Mouse (Mus musculus) MEL (cell line): Measurements from ENCODE around the gene Sertad1. TPM values are rescaled to one million over a fixed set of nuclear protein-coding genes. Genes with fewer than 3 reads are reported as not detected.

Source experiments
- DNase-seq: peaks from one replicate; pipeline ENCODE4 v3.0.0; 2011; ENCODE audit warnings: low read depth, low spot score
- H3K27ac ChIP-seq: 2 replicates; pipeline ENCODE4 v1.5.1; 2012; ENCODE audit warnings: low read depth, mild to moderate bottlenecking, control low read depth, low read length, moderate library complexity; ENCODE audit not compliant: control insufficient read depth
- H3K27me3 ChIP-seq, 2 experiments: fragments of 150-350 bp in 1 of 2; sonication (generic) in 1 of 2; 2 replicates each; pipeline ENCODE4 v1.6.1; 2012; ENCODE audit warnings: low read length in 2 of 2, mild to moderate bottlenecking in 2 of 2, improper control_type of control experiment in 1 of 2, moderate library complexity in 1 of 2; ENCODE audit not compliant: insufficient read depth in 2 of 2, control insufficient read depth in 1 of 2
- H3K36me3 ChIP-seq, 2 experiments: 2 replicates each; pipeline ENCODE4 v1.6.1; 2012 to 2014; ENCODE audit warnings: low read length in 2 of 2, improper control_type of control experiment in 1 of 2, inconsistent platforms in 1 of 2, mild to moderate bottlenecking in 1 of 2; ENCODE audit not compliant: insufficient read depth in 2 of 2, control insufficient read depth in 1 of 2
- H3K4me1 ChIP-seq, 2 experiments: fragments of 150-350 bp in 1 of 2; sonication (generic) in 1 of 2; 2 replicates each; pipeline ENCODE4 v1.6.1; 2012; ENCODE audit warnings: low read length in 2 of 2, improper control_type of control experiment in 1 of 2, mild to moderate bottlenecking in 1 of 2; ENCODE audit not compliant: insufficient read depth in 2 of 2, control insufficient read depth in 1 of 2
- H3K4me3 ChIP-seq, 2 experiments: fragments of 150-350 bp in 1 of 2; sonication (generic) in 1 of 2; 2 replicates each; pipeline ENCODE4 v1.5.1; 2012; ENCODE audit warnings: low read depth in 2 of 2, low read length in 2 of 2, mild to moderate bottlenecking in 2 of 2, moderate library complexity in 2 of 2, control low read depth in 1 of 2, improper control_type of control experiment in 1 of 2; ENCODE audit not compliant: control insufficient read depth in 1 of 2, insufficient read depth in 1 of 2
- H3K79me2 ChIP-seq: 2 replicates; pipeline ENCODE4 v1.6.1; 2012; ENCODE audit warnings: mild to moderate bottlenecking, low read length, moderate library complexity; ENCODE audit not compliant: control insufficient read depth, poor library complexity, insufficient read depth
- H3K9ac ChIP-seq: 2 replicates; pipeline ENCODE4 v1.6.1; 2012; ENCODE audit warnings: low read depth, mild to moderate bottlenecking, control low read depth, low read length, moderate library complexity; ENCODE audit not compliant: control insufficient read depth, poor library complexity, severe bottlenecking
- H3K9me3 ChIP-seq: fragments of 150-350 bp; sonication (generic); replicated peaks from 2 replicates; pipeline ENCODE4 v1.6.1; 2012; ENCODE audit warnings: mild to moderate bottlenecking, low read length, improper control_type of control experiment, moderate library complexity; ENCODE audit not compliant: insufficient read depth
- BHLHE40 ChIP-seq: IDR thresholded peaks from 2 replicates; pipeline ENCODE4 v1.6.1; 2012; ENCODE audit warnings: low read depth, mild to moderate bottlenecking, inconsistent platforms, low read length, improper control_type of control experiment, borderline replicate concordance
- CHD1 ChIP-seq: IDR thresholded peaks from 2 replicates; pipeline ENCODE4 v1.6.1; 2012; ENCODE audit warnings: low read depth, mild to moderate bottlenecking, inconsistent platforms, low read length, improper control_type of control experiment
- CTCF ChIP-seq, 3 experiments: IDR thresholded peaks in 2 of 3; conservative IDR thresholded peaks in 1 of 3; 2 replicates each; pipeline ENCODE4 v1.5.1; 2011 to 2012; ENCODE audit warnings: low read length in 3 of 3, low read depth in 2 of 3, mild to moderate bottlenecking in 2 of 3, improper control_type of control experiment in 1 of 3, inconsistent platforms in 1 of 3, mixed read lengths in 1 of 3, moderate library complexity in 1 of 3; ENCODE audit not compliant: control insufficient read depth in 1 of 3, insufficient read depth in 1 of 3, poor library complexity in 1 of 3, severe bottlenecking in 1 of 3
- E2F4 ChIP-seq: IDR thresholded peaks from 2 replicates; pipeline ENCODE4 v1.6.1; 2011; ENCODE audit warnings: low read depth, low read length, improper control_type of control experiment, borderline replicate concordance
- ELF1 ChIP-seq: IDR thresholded peaks from 2 replicates; pipeline ENCODE4 v1.6.1; 2014; ENCODE audit warnings: low read depth, mild to moderate bottlenecking, inconsistent platforms, low read length, improper control_type of control experiment, moderate library complexity
- EP300 ChIP-seq, 2 experiments: IDR thresholded peaks; 2 replicates each; pipeline ENCODE4 v1.6.1; 2011; ENCODE audit warnings: improper control_type of control experiment in 2 of 2, low read length in 2 of 2, low read depth in 1 of 2, mild to moderate bottlenecking in 1 of 2
- ETS1 ChIP-seq: IDR thresholded peaks from 2 replicates; pipeline ENCODE4 v1.6.1; 2012; ENCODE audit warnings: low read depth, mild to moderate bottlenecking, inconsistent platforms, low read length, improper control_type of control experiment, moderate library complexity
- HCFC1 ChIP-seq: IDR thresholded peaks from 2 replicates; pipeline ENCODE4 v1.6.1; 2012; ENCODE audit warnings: low read depth, mild to moderate bottlenecking, inconsistent platforms, low read length, improper control_type of control experiment, moderate library complexity
- MEF2A ChIP-seq: IDR thresholded peaks from 2 replicates; pipeline ENCODE4 v1.6.1; 2014; ENCODE audit warnings: low read depth, mild to moderate bottlenecking, inconsistent platforms, low read length, improper control_type of control experiment; ENCODE audit not compliant: poor library complexity, insufficient replicate concordance, severe bottlenecking; ENCODE audit errors: extremely low read depth
- NRF1 ChIP-seq: IDR thresholded peaks from 2 replicates; pipeline ENCODE4 v1.6.1; 2014; ENCODE audit warnings: low read depth, mild to moderate bottlenecking, inconsistent platforms, low read length, improper control_type of control experiment, moderate library complexity; ENCODE audit not compliant: poor library complexity, insufficient read depth, severe bottlenecking
- RAD21 ChIP-seq: IDR thresholded peaks from 2 replicates; pipeline ENCODE4 v1.6.1; 2011; ENCODE audit warnings: mild to moderate bottlenecking, low read depth, low read length, improper control_type of control experiment
- RCOR1 ChIP-seq: IDR thresholded peaks from 2 replicates; pipeline ENCODE4 v1.6.1; 2012; ENCODE audit warnings: low read depth, mild to moderate bottlenecking, inconsistent platforms, low read length, improper control_type of control experiment
- SMC3 ChIP-seq: IDR thresholded peaks from 2 replicates; pipeline ENCODE4 v1.6.1; 2011; ENCODE audit warnings: low read depth, low read length, improper control_type of control experiment
- TAL1 ChIP-seq: IDR thresholded peaks from 2 replicates; pipeline ENCODE4 v1.6.1; 2012; ENCODE audit warnings: mild to moderate bottlenecking, inconsistent platforms, low read length, moderate library complexity, mixed read lengths
- TCF12 ChIP-seq: IDR thresholded peaks from 2 replicates; pipeline ENCODE4 v1.6.1; 2014; ENCODE audit warnings: low read depth, mild to moderate bottlenecking, inconsistent platforms, low read length, improper control_type of control experiment, moderate library complexity
- USF1 ChIP-seq: IDR thresholded peaks from 2 replicates; pipeline ENCODE4 v1.6.1; 2014; ENCODE audit warnings: low read depth, mild to moderate bottlenecking, inconsistent platforms, low read length, improper control_type of control experiment, moderate library complexity
- ZC3H11A ChIP-seq: IDR thresholded peaks from 2 replicates; pipeline ENCODE4 v1.6.1; 2012; ENCODE audit warnings: low read depth, mild to moderate bottlenecking, inconsistent platforms, low read length, improper control_type of control experiment
- ZKSCAN1 ChIP-seq: IDR thresholded peaks from 2 replicates; pipeline ENCODE4 v1.6.1; 2012; ENCODE audit warnings: low read depth, mild to moderate bottlenecking, inconsistent platforms, low read length, improper control_type of control experiment, moderate library complexity
- ZNF384 ChIP-seq: IDR thresholded peaks from 2 replicates; pipeline ENCODE4 v1.6.1; 2012; ENCODE audit warnings: low read depth, mild to moderate bottlenecking, inconsistent platforms, low read length, improper control_type of control experiment
- polyA plus RNA-seq, 2 experiments: library from polyadenylated mRNA; stranded (reverse) in 1 of 2; unstranded in 1 of 2; fragments of >175 nt in 1 of 2; fragments of >200 nt in 1 of 2; gene quantifications; 2 replicates each; pipeline versions ENCODE4 v1.2.1 to v1.2.4; 2012; ENCODE audit warnings: low replicate concordance in 2 of 2, low read depth in 1 of 2; ENCODE audit not compliant: insufficient read length in 2 of 2, insufficient read depth in 1 of 2, missing spikeins in 1 of 2
- total RNA-seq: library from RNA; depleted of rRNA; stranded (reverse); fragments of 300-350 nt; gene quantifications from 2 replicates; pipeline ENCODE4 v1.2.3, GENCODE M21; 2012

The Sertad1 gene
- total and polyA plus RNA-seq, 3 experiments, result 9.9 to 10.6 TPM; not detected in 1

DNA sequence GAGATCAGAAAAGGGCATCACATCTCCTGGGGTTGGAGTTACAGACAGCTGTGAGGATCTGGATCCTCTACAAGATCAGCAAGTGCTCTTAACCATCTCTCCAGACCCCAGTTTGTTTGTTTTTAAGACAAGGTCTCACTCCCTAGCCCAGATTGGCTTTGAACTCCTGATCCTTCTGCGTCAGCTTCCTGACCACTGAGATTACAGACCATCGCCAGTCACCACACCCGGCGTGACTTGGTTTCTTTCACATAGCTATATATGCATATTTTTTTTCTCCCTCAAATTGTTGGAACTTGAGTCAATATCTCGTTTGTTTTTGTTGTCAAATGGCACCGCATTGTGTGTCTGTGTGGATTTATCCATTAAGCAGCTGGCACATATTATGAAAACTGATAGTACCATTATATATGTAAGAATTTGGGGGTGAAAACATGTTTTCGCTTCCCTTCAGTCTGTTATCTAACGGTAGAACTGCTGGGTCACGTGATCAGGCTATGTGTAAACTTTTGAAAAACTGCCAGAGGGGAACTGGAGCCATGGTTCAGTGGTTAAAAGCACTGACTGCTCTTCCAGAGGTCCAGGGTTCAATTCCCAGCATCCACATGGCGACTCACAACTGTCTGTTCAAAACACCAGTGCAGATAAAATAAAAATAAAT, 32.1 kb upstream of the Sertad1 start (continued):
- TF ChIP-seq NRF1 (no peak), EP300 (IDR thresholded peaks at IDR 0.05; ENCODE audit: low read depth in 1 of 2, low read length in 2 of 2) (peak; percentile 64 to 88; a peak in 3 of 4 replicates), ZC3H11A (no peak), HCFC1 (no peak; the same call in 1 of the 2 replicates), SMC3 (no peak), CHD1 (no peak), RCOR1 (peak; percentile 74), CTCF (IDR thresholded peaks at IDR 0.05 in 2 of 3, conservative IDR thresholded peaks at IDR 0.05 in 1 of 3; ENCODE audit: control insufficient read depth in 1 of 3, insufficient read depth in 1 of 3, low read depth in 2 of 3, low read length in 3 of 3, poor library complexity in 1 of 3, severe bottlenecking in 1 of 3) (no peak), MEF2A (no peak), TCF12 (peak; percentile 77), ZKSCAN1 (no peak)

DNA sequence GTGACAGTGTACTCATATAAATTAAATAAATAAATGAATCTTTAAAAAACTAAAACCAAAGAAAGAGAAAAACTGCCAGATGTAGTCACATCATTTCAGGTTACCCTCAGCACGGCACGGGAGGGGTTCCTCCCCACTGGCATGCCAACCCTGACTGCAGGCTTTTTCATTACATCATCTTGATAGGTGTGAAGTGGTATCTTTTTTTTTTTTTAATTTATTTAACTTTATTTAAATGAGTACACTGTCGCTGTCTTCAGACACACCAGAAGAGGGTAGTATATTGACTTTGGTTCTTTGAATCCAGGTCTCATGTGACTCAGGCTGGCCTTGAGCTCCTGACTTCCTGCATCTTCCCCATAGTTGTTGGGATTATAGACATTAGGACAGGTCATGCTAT, 31.4 kb upstream of the Sertad1 start:
- Histone ChIP-seq H3K9ac (no peak overlapping the region), H3K4me3 (no peak overlapping the region), H3K36me3 (peaks cover 0 to 51% of the 10 kb centered on the region in 2 experiments; a peak in 3 of 4 replicates), H3K4me1 (peaks cover 6 to 25% of the 10 kb centered on the region in 2 experiments), H3K79me2 (peaks cover 15% of the 10 kb centered on the region), H3K27ac (peak overlapping the region; percentile 91)
- peak; percentile 41; the same call in 1 of the 2 replicates for TF ChIP-seq USF1
- TF ChIP-seq CTCF (IDR thresholded peaks at IDR 0.05 in 2 of 3, conservative IDR thresholded peaks at IDR 0.05 in 1 of 3; ENCODE audit: control insufficient read depth in 1 of 3, insufficient read depth in 1 of 3, low read depth in 2 of 3, low read length in 3 of 3, poor library complexity in 1 of 3, severe bottlenecking in 1 of 3), result 0 out of 6 replicates have a peak, but pooled peaks of 1 of the 3 experiments have one; percentile 8
- TF ChIP-seq MEF2A, result no peak
- TF ChIP-seq ZNF384, result peak; percentile 93
- TF ChIP-seq ETS1, result peak; percentile 40; the same call in 1 of the 2 replicates
- TF ChIP-seq, all 39 proteins: peak for 4
- Histone ChIP-seq H3K9me3 (no peaks in the 10 kb centered on the region), H3K27me3 (no peaks in the 10 kb centered on the region)
- DNase-seq, result no peak

- no peak overlapping the region for H3K9ac ChIP-seq
- H3K9me3 ChIP-seq, result no peaks in the 10 kb centered on the region
- no peaks in the 10 kb centered on the region for H3K27me3 ChIP-seq
- peaks cover 6 to 14% of the 10 kb centered on the region in 2 experiments for H3K4me1 ChIP-seq
- no peak for DNase-seq
- TF ChIP-seq TAL1 (peak; percentile 44), BHLHE40 (no peak), CHD1 (no peak), MEF2A (no peak), RAD21 (no peak), E2F4 (no peak), ELF1 (no peak)
- TF ChIP-seq, all 39 proteins: peak for 1
- Histone ChIP-seq H3K36me3 (peaks cover 0 to 34% of the 10 kb centered on the region in 2 experiments; a peak in 3 of 4 replicates), H3K4me3 (no peak overlapping the region), H3K27ac (no peak overlapping the region), H3K79me2 (peaks cover 5% of the 10 kb centered on the region)
Measured at GRCm38 (mm10) chr7:27458614-27459013, 28.1 kb upstream of the Sertad1 start.
